Mouse (Mus musculus): ENCODE results near the gene Gphn.

DNA sequence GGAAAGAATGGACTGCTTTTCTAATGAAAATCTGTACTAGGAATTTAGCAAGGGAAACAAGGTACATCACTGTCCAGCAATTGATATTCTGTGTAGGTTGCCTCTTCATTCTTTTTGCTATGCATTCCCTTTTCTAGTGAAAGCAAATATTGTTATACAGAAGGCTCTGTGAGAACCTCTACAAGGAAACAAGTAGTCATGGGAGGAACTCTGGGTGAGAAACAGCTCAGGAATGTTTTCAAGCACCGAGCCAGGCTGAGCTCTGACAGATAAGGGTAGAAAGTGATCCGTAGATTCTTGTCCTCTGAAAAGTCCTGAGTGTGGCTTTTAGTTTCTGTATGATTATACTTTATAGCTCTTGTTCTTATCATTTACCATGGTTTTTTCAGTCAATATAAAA is 413.9 kb downstream of the Gphn start:
- no peak for TF ChIP-seq GATA1 (IDR thresholded peaks at IDR 0.05; ENCODE audit: low read length)
- TF ChIP-seq TAL1 (IDR thresholded peaks at IDR 0.05; ENCODE audit: low read length): no peak
